Mouse (Mus musculus): ENCODE data around the gene Pbx2.

Gene Pbx2

GRCm38 (mm10) chr17:34628644-34628967 lies 37.5 kb downstream of the Pbx2 start:
- DNase-seq (ENCODE audit: extremely low read depth, low read depth, low spot score): no peak

- DNase-seq (ENCODE audit: extremely low read depth, low read depth, low spot score): no peak
Measured at GRCm38 (mm10) chr17:34629221-34629751, 38.2 kb downstream of the Pbx2 start, which contains the start of gene Prrt1. Prrt1 (plus strand) TSS chr17:34629533.

GRCm38 (mm10) chr17:34629796-34630603 lies 38.9 kb downstream of the Pbx2 start:
- DNase-seq (ENCODE audit: extremely low read depth, low read depth, low spot score): no peak

- no peak for DNase-seq (ENCODE audit: extremely low read depth, low read depth, low spot score)
Measured at GRCm38 (mm10) chr17:34630761-34631301, 39.8 kb downstream of the Pbx2 start.

- DNase-seq (ENCODE audit: extremely low read depth, low read depth, low spot score): no peak
Measured at GRCm38 (mm10) chr17:34631647-34632046, 40.6 kb downstream of the Pbx2 start.

GRCm38 (mm10) chr17:34632261-34632691 lies 41.2 kb downstream of the Pbx2 start:
- DNase-seq (ENCODE audit: extremely low read depth, low read depth, low spot score): no peak

- DNase-seq (ENCODE audit: extremely low read depth, low read depth, low spot score): no peak
Measured at GRCm38 (mm10) chr17:34635671-34636070, 44.6 kb downstream of the Pbx2 start.

- no peak for DNase-seq (ENCODE audit: extremely low read depth, low read depth, low spot score)
Measured at GRCm38 (mm10) chr17:34637459-34637858, 46.4 kb downstream of the Pbx2 start.

GRCm38 (mm10) chr17:34639461-34640255 lies 48.6 kb downstream of the Pbx2 start:
- no peak for DNase-seq (ENCODE audit: extremely low read depth, low read depth, low spot score)

- DNase-seq (ENCODE audit: extremely low read depth, low read depth, low spot score): no peak
Measured at GRCm38 (mm10) chr17:34640778-34641601, 49.9 kb downstream of the Pbx2 start.

GRCm38 (mm10) chr17:34641945-34642344 lies 50.9 kb downstream of the Pbx2 start:
- no peak for DNase-seq (ENCODE audit: extremely low read depth, low read depth, low spot score)

- DNase-seq (ENCODE audit: extremely low read depth, low read depth, low spot score): no peak
Measured at GRCm38 (mm10) chr17:34643379-34643778, 52.3 kb downstream of the Pbx2 start.

GRCm38 (mm10) chr17:34643944-34644343 lies 52.9 kb downstream of the Pbx2 start:
- no peak for DNase-seq (ENCODE audit: extremely low read depth, low read depth, low spot score)

- no peak for DNase-seq (ENCODE audit: extremely low read depth, low read depth, low spot score)
Measured at GRCm38 (mm10) chr17:34644608-34645007, 53.5 kb downstream of the Pbx2 start, which contains the start of gene Fkbpl. Fkbpl (plus strand) TSS chr17:34644764.

GRCm38 (mm10) chr17:34645256-34645829 lies 54.3 kb downstream of the Pbx2 start:
- no peak for DNase-seq (ENCODE audit: extremely low read depth, low read depth, low spot score)

GRCm38 (mm10) chr17:34645831-34646511 lies 54.9 kb downstream of the Pbx2 start:
- no peak for DNase-seq (ENCODE audit: extremely low read depth, low read depth, low spot score)
